Mouse (Mus musculus) C2C12 (cell line): Measurements from ENCODE around the gene Bscl2. TPM values are rescaled to one million over a fixed set of nuclear protein-coding genes. Genes with fewer than 3 reads are reported as not detected.

ENCODE experiments used
- H3K27me3 ChIP-seq: one replicate; pipeline ENCODE4 v1.6.1; 2011; ENCODE audit not compliant: control insufficient read depth, insufficient read depth, insufficient read length
- H3K36me3 ChIP-seq: one replicate; pipeline ENCODE4 v1.6.1; 2011; ENCODE audit not compliant: control insufficient read depth, insufficient read depth
- H3K4me3 ChIP-seq: one replicate; pipeline ENCODE4 v1.5.1; 2011; ENCODE audit warnings: mild to moderate bottlenecking, control low read depth; ENCODE audit not compliant: poor library complexity, insufficient read depth, severe bottlenecking
- H3K79me2 ChIP-seq: one replicate; pipeline ENCODE4 v1.6.1; 2011; ENCODE audit not compliant: control insufficient read depth, insufficient read depth
- H3K79me3 ChIP-seq: one replicate; pipeline ENCODE4 v1.6.1; 2011; ENCODE audit warnings: low read depth, control low read depth
- H3ac ChIP-seq: one replicate; pipeline ENCODE3; 2011; ENCODE audit warnings: low read depth; ENCODE audit not compliant: control insufficient read depth, insufficient read length
- CEBPB ChIP-seq: IDR thresholded peaks from one replicate; pipeline ENCODE4 v1.6.1; 2011; ENCODE audit warnings: low read depth, mild to moderate bottlenecking, control low read depth, moderate library complexity
- CTCF ChIP-seq: IDR thresholded peaks from one replicate; pipeline ENCODE4 v1.5.1; 2011; ENCODE audit not compliant: control insufficient read depth, insufficient read depth, insufficient read length
- FOSL1 ChIP-seq: IDR thresholded peaks from one replicate; pipeline ENCODE4 v1.8.0; 2011; ENCODE audit warnings: mild to moderate bottlenecking, low read length; ENCODE audit not compliant: poor library complexity, insufficient read depth, severe bottlenecking
- MAX ChIP-seq: IDR thresholded peaks from one replicate; pipeline ENCODE4 v1.6.1; 2011; ENCODE audit warnings: mild to moderate bottlenecking, control low read depth
- MYOD1 ChIP-seq: IDR thresholded peaks from one replicate; pipeline ENCODE4 v1.6.1; 2011; ENCODE audit warnings: low read depth; ENCODE audit not compliant: control insufficient read depth, insufficient read length
- MYOG ChIP-seq: IDR thresholded peaks from one replicate; pipeline ENCODE4 v1.6.1; 2011; ENCODE audit not compliant: control insufficient read depth, insufficient read length; ENCODE audit errors: extremely low read depth
- USF1 ChIP-seq: IDR thresholded peaks from one replicate; pipeline ENCODE4 v1.6.1; 2011; ENCODE audit warnings: low read depth, mild to moderate bottlenecking, control low read depth, moderate library complexity
- polyA plus RNA-seq: library from polyadenylated mRNA; unstranded; fragments of >200 nt; fragmentation: generic; extraction: Trizol; gene quantifications from one replicate; pipeline ENCODE4 v1.2.1, GENCODE M21; 2012; ENCODE audit warnings: missing spikeins

Bscl2 gene
- polyA plus RNA-seq, 1 experiment, result 5.4 TPM

DNA sequence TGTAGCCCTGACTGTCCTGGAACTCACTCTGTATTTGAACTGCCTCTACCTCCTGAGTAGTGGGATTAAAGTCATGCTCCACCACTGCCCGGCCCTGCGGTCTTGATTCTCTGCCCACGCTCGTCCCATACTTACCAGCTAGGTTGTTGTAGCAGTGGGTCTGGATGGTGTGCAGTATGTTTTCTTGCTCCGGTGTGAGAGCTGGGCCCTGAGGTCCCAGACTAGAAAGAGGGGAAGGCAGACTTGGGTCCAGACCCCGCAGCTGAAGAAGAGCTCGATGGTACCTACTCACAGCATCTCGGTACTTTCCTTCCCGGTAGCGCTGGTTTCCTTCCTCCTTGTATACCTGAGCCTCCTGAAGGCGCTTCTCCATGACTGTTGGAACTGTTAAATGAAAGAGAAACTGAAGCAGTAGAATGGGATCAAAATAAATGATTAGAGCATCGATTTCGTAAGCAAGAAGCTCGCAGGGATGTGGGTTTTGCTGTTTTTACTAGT is 18.9 kb upstream of the Bscl2 start:
- Histone ChIP-seq H3K79me3 (peaks cover 66% of the 10 kb centered on the region), H3K27me3 (no peaks in the 10 kb centered on the region), H3K4me3 (peak overlapping the region; percentile 99), H3K36me3 (peaks cover 54% of the 10 kb centered on the region), H3K79me2 (peaks cover 88% of the 10 kb centered on the region), H3ac (peak overlapping the region; percentile 96)
- TF ChIP-seq MAX (no peak), MYOD1 (no peak), USF1 (no peak), MYOG (no peak), CEBPB (no peak), FOSL1 (no peak), CTCF (no peak)

DNA sequence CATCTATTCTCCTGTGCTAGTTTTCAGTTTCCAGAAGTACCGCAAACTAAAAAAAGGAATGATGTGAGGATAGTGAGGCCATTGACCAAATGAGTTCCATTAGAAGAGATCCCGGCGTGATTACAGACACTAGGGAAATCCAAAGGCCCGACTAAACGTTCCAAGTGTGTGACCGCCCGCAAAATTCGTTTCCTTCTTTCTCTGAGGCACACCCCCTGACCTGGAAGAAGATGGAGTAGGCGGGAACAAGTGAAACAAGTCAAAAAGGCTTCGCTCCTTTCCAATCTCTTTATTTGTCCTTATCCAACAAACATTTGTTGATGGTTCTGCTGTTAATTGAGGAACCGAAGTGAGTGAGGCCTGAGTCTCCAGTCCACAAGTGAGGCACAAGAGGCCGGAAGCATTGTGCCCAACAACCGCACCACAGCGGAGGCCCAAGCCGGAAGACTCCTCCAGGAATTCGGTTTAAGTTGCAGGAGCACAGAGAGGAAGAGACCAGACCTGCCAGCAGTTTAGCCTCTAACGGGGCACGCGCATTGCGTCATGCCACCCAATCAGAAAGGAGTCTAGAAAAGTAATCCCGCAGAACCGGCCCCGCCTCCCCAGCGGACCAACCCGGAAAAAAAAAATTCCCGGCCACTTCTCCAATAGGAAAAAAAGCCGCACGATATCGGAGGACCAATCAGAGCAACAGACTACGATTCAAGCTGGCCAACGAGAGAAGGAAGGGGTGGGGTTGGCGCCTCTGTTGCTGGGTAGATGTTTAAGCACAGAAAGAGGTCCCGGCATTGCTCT is 18.3 kb upstream of the Bscl2 start, which contains the start of gene Ttc9c:
Gene Ttc9c (minus strand): TSS at position 533 of the 795 bp plus-strand sequence.
- peaks cover 55% of the 10 kb centered on the region for H3K36me3 ChIP-seq
- H3K79me2 ChIP-seq, result peaks cover 88% of the 10 kb centered on the region
- H3K79me3 ChIP-seq, result peaks cover 72% of the 10 kb centered on the region
- no peaks in the 10 kb centered on the region for H3K27me3 ChIP-seq
- peak within 1 kb of the TSS; percentile 99 for H3K4me3 ChIP-seq
- peak within 1 kb of the TSS; percentile 96 for H3ac ChIP-seq
- TF ChIP-seq USF1 (peak; percentile 36), MAX (peak; percentile 40), FOSL1 (no peak), CTCF (no peak), CEBPB (peak; percentile 91), MYOD1 (no peak), MYOG (no peak)

DNA sequence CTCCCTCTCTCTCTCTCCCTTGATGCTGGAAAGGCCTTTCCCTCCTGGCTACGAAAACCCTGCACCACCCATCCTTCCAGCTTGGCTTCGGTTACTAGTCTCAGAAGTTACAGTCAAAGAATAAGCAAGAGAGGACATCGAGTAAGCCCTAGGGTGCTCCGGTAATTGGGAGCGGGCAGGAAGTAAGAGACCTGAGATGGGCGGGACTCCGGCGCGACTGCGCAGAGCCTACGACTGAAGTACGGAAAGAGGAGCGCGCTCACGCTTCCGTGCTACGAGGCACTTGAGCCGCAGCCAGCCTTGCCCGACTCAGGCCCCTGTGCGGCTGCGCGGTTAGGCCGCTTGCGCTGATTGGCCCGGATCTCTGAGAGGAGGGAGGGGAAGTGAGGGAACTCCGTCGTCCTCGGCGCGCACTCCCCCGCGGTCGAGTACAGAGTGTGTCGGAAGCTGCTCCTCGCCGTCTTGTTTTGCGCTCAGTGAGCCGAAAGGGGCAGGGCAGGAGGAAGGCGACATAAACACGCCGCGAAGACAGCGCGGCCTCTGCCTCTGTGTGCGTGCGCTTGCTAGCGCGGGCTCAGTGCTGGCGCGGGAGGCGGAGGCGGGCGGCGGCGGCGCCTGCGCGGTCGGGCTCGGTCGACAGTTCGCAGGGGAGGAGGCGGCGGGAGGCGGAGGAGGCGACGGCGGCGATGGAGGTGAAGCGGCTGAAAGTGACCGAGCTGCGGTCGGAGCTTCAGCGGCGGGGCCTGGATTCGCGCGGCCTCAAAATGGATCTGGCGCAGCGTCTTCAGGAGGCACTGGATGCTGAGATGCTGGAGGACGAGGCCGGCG is 17.5 kb upstream of the Bscl2 start, which contains the start of gene Hnrnpul2:
Gene Hnrnpul2 (plus strand): TSS at position 415 of the 828 bp plus-strand sequence.
- H3K27me3 ChIP-seq, result no peaks in the 10 kb centered on the region
- peaks cover 78% of the 10 kb centered on the region for H3K79me3 ChIP-seq
- TF ChIP-seq MAX, result peak; percentile 60
- no peak for TF ChIP-seq MYOD1
- peak within 1 kb of the TSS; percentile 96 for H3ac ChIP-seq
- H3K79me2 ChIP-seq, result peaks cover 88% of the 10 kb centered on the region
- peak within 1 kb of the TSS; percentile 99 for H3K4me3 ChIP-seq
- H3K36me3 ChIP-seq, result peaks cover 56% of the 10 kb centered on the region

DNA sequence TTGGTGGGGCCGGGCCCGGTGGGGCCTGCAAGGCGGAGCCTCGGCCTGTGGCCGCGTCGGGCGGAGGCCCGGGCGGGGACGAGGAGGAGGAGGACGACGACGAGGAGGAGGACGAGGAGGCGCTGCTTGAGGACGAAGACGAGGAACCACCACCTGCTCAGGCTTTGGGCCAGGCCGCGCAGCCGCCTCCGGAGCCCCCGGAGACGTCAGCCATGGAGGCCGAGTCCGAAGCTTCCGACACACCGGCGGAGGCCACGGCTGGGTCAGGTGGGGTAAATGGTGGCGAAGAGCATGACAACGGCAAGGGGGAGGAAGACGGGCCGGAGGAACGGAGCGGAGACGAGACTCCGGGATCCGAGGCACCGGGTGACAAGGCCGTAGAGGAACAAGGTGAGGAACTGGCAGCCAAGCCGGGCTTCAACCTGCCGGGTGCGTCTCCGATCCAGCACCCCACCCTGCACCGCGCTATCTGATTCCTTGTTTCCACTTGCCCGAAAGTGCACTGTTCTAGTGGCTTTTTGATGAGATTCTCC is 16.8 kb upstream of the Bscl2 start:
- no peak for TF ChIP-seq MAX
- no peak for TF ChIP-seq CEBPB
- no peak for TF ChIP-seq MYOG
- H3ac ChIP-seq, result peak overlapping the region; percentile 74
- peaks cover 56% of the 10 kb centered on the region for H3K36me3 ChIP-seq
- no peaks in the 10 kb centered on the region for H3K27me3 ChIP-seq
- H3K79me3 ChIP-seq, result peaks cover 75% of the 10 kb centered on the region
- peaks cover 88% of the 10 kb centered on the region for H3K79me2 ChIP-seq
- peak overlapping the region; percentile 99 for H3K4me3 ChIP-seq

DNA sequence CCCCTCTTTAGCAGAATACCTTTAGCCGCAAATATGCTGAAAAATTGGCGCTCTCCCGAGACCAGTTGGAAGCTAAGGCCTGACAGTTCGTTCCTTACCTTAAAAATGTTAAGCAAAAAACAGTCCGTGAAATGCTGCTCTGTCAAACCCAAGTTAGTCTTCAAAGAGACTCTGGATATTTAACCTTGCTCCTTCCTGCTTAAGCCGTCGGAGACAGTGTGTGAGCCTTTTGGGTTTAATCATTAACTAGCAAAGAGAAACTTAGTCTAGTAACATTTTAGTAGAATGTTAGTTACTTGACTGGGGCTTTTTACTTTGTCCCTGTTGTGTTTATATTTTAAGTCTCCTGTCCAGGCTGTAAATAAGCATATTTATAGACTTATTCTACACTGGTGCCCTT is 16.1 kb upstream of the Bscl2 start:
- Histone ChIP-seq H3ac (peak overlapping the region; percentile 74), H3K36me3 (peaks cover 57% of the 10 kb centered on the region)
- no peak for TF ChIP-seq MYOD1
- TF ChIP-seq MAX, result no peak
- no peak for TF ChIP-seq CTCF
- TF ChIP-seq MYOG, result no peak
- no peak for TF ChIP-seq USF1
- no peak for TF ChIP-seq FOSL1
- TF ChIP-seq CEBPB, result no peak

DNA sequence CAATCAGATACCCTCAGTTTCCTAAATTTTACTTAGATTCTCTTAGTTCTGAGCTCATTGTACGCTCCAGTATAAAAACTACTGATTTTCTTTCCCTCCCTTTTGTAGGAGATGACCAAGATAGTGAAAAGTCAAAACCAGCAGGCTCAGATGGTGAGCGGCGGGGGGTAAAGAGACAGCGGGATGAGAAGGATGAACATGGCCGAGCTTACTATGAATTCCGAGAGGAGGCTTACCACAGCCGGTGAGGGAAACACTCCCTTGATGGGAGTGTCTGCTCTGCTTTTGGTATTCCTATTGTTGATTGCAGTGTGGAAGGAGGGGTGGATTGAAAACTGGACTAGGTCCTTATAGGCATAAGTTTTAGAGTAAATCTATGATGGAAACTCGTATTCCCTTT is 14.6 kb upstream of the Bscl2 start:
- Histone ChIP-seq H3ac (no peak overlapping the region), H3K36me3 (peaks cover 61% of the 10 kb centered on the region), H3K27me3 (no peaks in the 10 kb centered on the region), H3K79me2 (peaks cover 75% of the 10 kb centered on the region), H3K79me3 (peaks cover 57% of the 10 kb centered on the region), H3K4me3 (no peak overlapping the region)
- no peak for TF ChIP-seq CEBPB
- no peak for TF ChIP-seq MAX
- no peak for TF ChIP-seq MYOG
- no peak for TF ChIP-seq CTCF
- TF ChIP-seq USF1, result no peak
- no peak for TF ChIP-seq MYOD1
- no peak for TF ChIP-seq FOSL1

More for the DNA sequence above, 16.1 kb upstream of the Bscl2 start:
- Histone ChIP-seq H3K27me3 (no peaks in the 10 kb centered on the region), H3K79me3 (peaks cover 70% of the 10 kb centered on the region), H3K79me2 (peaks cover 81% of the 10 kb centered on the region), H3K4me3 (peak overlapping the region; percentile 99)
